Mouse (Mus musculus) gastrocnemius, postnatal 10 days (tissue): ENCODE measurements at regions not wholly inside any gene's neighbourhood (a gene's known extent, or its start where the extent isn't known, plus 50 kb on each side); places are given as distances from the start of the nearest gene placed in this dataset.

Source experiments
- DNase-seq: peaks from one replicate; pipeline ENCODE4 v3.0.0; 2021; ENCODE audit warnings: mixed read lengths

DNA sequence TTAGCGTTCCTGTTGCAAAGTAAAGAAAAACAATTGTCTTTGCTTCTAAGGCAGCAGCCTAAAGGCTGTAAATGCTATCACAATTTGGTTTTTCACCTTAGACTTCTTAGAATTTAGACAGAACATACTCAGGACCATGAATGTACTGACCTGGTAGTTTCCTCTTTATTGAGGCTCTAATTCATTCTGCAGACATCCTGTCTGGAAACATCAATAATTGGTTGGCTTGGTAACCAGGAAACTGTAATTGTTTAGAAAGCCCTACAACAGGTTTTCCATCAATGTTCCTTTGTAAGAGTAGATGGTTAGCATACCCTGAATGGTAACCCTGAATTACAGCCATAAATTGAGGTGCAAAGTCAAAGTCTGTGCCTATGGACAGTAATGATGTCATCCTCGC, 67.4 kb upstream of the Prr30 start:
- DNase-seq: no peak
